Mouse (Mus musculus): ENCODE results near the gene Primpol. TPM values are rescaled to one million over a fixed set of nuclear protein-coding genes. Genes with fewer than 3 reads are reported as not detected.

Gene Primpol
- total and polyA plus RNA-seq, 2 experiments = 0.55 to 4.6 TPM

DNA sequence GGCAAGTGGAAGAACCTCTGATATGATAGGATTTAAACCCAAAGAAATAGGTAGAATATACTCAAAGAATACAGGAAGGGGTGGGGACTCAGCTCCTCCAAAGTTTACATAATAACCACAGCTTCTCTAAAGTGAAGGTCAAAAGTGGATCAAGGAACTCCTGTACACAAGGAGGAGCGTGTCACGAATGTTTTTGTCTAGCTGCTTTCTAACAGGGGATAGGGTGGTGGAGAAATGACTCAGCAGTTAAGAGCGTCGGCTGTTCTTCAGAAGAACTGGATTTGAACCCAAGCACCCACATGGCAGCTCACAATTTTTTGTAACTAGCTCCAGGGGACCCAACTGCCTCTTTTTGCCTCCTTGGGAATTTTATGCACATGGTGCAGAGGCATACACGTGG lies 22.8 kb upstream of the Primpol start:
- Histone ChIP-seq H3K9ac (ENCODE audit: low read depth, low read length) (no peak overlapping the region), H3K79me2 (ENCODE audit: control insufficient read depth, insufficient read depth, low read length) (no peaks in the 10 kb centered on the region), H3K36me3 (ENCODE audit: control insufficient read depth, insufficient read depth, low read length) (peaks cover 19% of the 10 kb centered on the region), H3K4me1 (ENCODE audit: control insufficient read depth, insufficient read depth, low read length) (peaks cover 3% of the 10 kb centered on the region; the same call in 1 of the 2 replicates), H3K27me3 (ENCODE audit: control insufficient read depth, insufficient read depth, low read length) (no peaks in the 10 kb centered on the region), H3K27ac (replicated peaks; ENCODE audit: insufficient read depth, low read depth, low read length) (0 out of 2 replicates have a peak overlapping the region, but pooled peaks have one; percentile 24), H3K4me3 (ENCODE audit: insufficient read depth, low read depth, low read length) (no peak overlapping the region)
- WGBS = 78% methylated on average over 5 of the region's 5 CpGs
- no peak for DNase-seq (ENCODE audit: extremely low read depth, low read depth, low spot score)
- TF ChIP-seq POLR2A (IDR thresholded peaks at IDR 0.05; ENCODE audit: extremely low read depth, insufficient read depth, low read length) (no peak), CTCF (IDR thresholded peaks at IDR 0.05; ENCODE audit: low read depth, low read length) (no peak)

DNA sequence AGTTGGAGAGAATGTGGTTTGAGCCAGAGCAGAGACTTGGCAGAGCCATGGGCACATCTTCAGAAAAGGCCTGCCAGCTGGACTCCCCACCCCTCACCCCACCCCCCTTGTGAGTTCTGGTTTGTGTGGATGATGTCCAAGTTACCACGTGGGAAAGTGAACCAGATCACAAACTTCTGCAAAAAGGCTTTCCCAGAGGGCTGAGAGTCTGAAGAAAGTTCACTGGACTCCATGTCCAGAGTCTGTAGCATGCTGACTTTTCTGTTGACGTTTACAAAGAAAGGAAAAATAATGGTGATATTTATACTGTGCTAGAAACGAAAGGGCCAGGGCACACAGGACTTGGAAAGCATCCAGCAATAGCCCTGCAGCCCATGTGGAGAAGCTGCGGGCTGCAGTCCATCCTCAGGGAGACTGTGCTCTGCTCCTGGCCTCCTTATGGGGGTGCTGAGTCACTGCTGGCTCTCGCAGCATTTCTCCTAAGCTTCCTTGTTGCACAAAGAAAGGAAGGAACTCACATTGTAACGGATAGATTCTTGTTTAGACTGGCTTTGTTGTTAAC lies 22.1 kb upstream of the Primpol start:
- H3K27me3 ChIP-seq (ENCODE audit: control insufficient read depth, insufficient read depth, low read length) = no peaks in the 10 kb centered on the region
- H3K4me1 ChIP-seq (ENCODE audit: control insufficient read depth, insufficient read depth, low read length) = peaks cover 3% of the 10 kb centered on the region; the same call in 1 of the 2 replicates
- 22% methylated on average over 6 of the region's 6 CpGs for WGBS
- 0 out of 2 replicates have a peak overlapping the region, but pooled peaks have one; percentile 6 for H3K27ac ChIP-seq (replicated peaks; ENCODE audit: insufficient read depth, low read depth, low read length)
- DNase-seq (ENCODE audit: extremely low read depth, low read depth, low spot score) = peak; percentile 89
- no peak overlapping the region for H3K4me3 ChIP-seq (ENCODE audit: insufficient read depth, low read depth, low read length)
- H3K9ac ChIP-seq (ENCODE audit: low read depth, low read length) = no peak overlapping the region
- TF ChIP-seq POLR2A (IDR thresholded peaks at IDR 0.05; ENCODE audit: extremely low read depth, insufficient read depth, low read length) (no peak), CTCF (IDR thresholded peaks at IDR 0.05; ENCODE audit: low read depth, low read length) (peak; percentile 15; the same call in 1 of the 2 replicates)
- no peaks in the 10 kb centered on the region for H3K79me2 ChIP-seq (ENCODE audit: control insufficient read depth, insufficient read depth, low read length)
- H3K36me3 ChIP-seq (ENCODE audit: control insufficient read depth, insufficient read depth, low read length) = peaks cover 20% of the 10 kb centered on the region

DNA sequence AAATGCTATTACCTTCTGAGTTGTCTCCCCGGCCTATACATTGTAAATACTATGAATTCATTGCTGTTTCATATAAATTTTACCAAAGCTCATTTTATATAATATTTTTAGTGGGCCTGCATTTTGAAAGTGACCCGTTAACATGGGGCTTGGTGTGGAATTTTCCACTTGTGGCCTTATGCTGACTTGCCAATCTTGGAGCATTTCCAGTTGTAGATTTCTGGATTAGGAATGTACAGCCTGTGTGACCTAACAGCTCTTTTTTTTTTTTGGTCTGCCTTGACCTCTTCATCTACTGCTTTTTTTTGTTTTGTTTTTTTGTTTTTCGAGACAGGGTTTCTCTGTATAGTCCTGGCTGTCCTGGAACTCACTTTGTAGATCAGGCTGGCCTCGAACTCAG lies 13.9 kb upstream of the Primpol start:
- Histone ChIP-seq H3K36me3 (ENCODE audit: control insufficient read depth, insufficient read depth, low read length) (peaks cover 20% of the 10 kb centered on the region), H3K4me3 (ENCODE audit: insufficient read depth, low read depth, low read length) (no peak overlapping the region), H3K27ac (replicated peaks; ENCODE audit: insufficient read depth, low read depth, low read length) (no peak overlapping the region), H3K4me1 (ENCODE audit: control insufficient read depth, insufficient read depth, low read length) (peaks cover 3% of the 10 kb centered on the region; the same call in 1 of the 2 replicates), H3K9ac (ENCODE audit: low read depth, low read length) (no peak overlapping the region), H3K79me2 (ENCODE audit: control insufficient read depth, insufficient read depth, low read length) (peaks cover 13% of the 10 kb centered on the region; the same call in 1 of the 2 replicates), H3K27me3 (ENCODE audit: control insufficient read depth, insufficient read depth, low read length) (no peaks in the 10 kb centered on the region)
- WGBS = 87% methylated on average over 4 of the region's 4 CpGs
- TF ChIP-seq POLR2A (IDR thresholded peaks at IDR 0.05; ENCODE audit: extremely low read depth, insufficient read depth, low read length) = no peak
- no peak for TF ChIP-seq CTCF (IDR thresholded peaks at IDR 0.05; ENCODE audit: low read depth, low read length)
- DNase-seq (ENCODE audit: extremely low read depth, low read depth, low spot score) = no peak

DNA sequence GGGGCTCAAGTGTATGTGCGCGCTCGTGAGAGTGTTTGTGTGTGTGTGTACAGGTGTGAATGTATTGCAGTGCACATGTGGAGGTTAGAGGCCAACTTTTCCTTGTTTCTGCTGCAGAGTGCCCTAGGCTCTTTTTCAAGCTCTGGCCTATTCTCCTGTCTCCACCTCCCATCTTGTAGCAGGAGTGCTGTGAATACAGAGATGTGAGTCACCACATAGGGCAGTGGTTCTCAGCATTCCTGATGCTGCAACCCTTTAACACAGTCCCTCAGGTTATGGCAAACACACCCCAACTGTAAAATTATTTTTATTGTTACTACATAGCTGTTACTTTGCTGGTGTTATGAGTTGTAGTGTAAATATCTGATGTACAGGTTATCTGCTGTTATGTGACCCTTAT lies 13.4 kb upstream of the Primpol start:
- Histone ChIP-seq H3K27ac (replicated peaks; ENCODE audit: insufficient read depth, low read depth, low read length) (no peak overlapping the region), H3K9ac (ENCODE audit: low read depth, low read length) (no peak overlapping the region), H3K79me2 (ENCODE audit: control insufficient read depth, insufficient read depth, low read length) (peaks cover 13% of the 10 kb centered on the region; the same call in 1 of the 2 replicates), H3K36me3 (ENCODE audit: control insufficient read depth, insufficient read depth, low read length) (peaks cover 19% of the 10 kb centered on the region), H3K27me3 (ENCODE audit: control insufficient read depth, insufficient read depth, low read length) (no peaks in the 10 kb centered on the region), H3K4me1 (ENCODE audit: control insufficient read depth, insufficient read depth, low read length) (peaks cover 5% of the 10 kb centered on the region; the same call in 1 of the 2 replicates), H3K4me3 (ENCODE audit: insufficient read depth, low read depth, low read length) (no peak overlapping the region)
- TF ChIP-seq CTCF (IDR thresholded peaks at IDR 0.05; ENCODE audit: low read depth, low read length) (no peak), POLR2A (IDR thresholded peaks at IDR 0.05; ENCODE audit: extremely low read depth, insufficient read depth, low read length) (no peak)
- 94% methylated on average over 3 of the region's 3 CpGs for WGBS
- DNase-seq (ENCODE audit: extremely low read depth, low read depth, low spot score) = no peak

DNA sequence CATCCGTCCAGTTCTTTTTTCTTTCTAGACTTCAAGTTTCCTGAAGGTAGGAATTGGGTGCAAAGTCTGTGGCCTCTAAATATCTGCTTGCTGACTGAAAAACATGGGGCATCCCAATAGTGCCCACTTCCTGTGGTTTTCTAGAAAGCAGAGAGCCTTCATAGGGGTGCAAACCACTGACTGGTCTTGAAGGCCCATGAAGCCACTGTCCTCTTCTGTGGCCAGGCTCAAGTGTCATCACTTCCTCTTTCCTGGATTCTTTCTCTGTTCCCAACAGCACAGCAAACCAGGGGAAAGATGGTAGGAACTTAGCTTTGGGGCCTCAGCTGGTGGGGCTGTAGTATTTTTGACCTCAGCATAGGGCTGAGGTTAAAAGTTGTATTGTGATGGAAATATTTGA lies 11.6 kb upstream of the Primpol start:
- no peak for DNase-seq (ENCODE audit: extremely low read depth, low read depth, low spot score)
- H3K36me3 ChIP-seq (ENCODE audit: control insufficient read depth, insufficient read depth, low read length) = peaks cover 10% of the 10 kb centered on the region
- 100% methylated on average over 1 of the region's 1 CpGs for WGBS

DNA sequence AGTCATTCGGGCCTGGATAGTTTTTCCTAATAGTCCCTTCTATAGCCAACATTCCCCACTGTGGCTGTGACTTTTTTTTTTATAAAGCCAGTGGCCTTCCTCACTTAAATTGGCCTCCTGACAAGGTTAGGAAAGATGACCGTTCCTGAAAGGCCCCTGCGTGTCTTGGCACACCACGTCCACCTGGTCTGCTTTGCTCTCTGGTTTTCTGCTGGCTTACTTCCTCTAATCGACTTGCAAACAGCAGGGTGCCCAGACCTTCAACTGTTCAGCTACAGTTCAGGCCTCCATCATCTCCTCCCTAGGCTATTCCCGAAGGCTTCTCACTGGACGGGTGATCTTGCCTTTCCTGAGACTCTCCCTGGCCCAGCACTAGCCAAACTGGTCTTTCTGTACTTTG lies 10.9 kb upstream of the Primpol start:
- WGBS = 70% methylated on average over 7 of the region's 7 CpGs
- Histone ChIP-seq H3K4me1 (ENCODE audit: control insufficient read depth, insufficient read depth, low read length) (peaks cover 5% of the 10 kb centered on the region; the same call in 1 of the 2 replicates), H3K9ac (ENCODE audit: low read depth, low read length) (no peak overlapping the region), H3K27me3 (ENCODE audit: control insufficient read depth, insufficient read depth, low read length) (no peaks in the 10 kb centered on the region), H3K4me3 (ENCODE audit: insufficient read depth, low read depth, low read length) (no peak overlapping the region), H3K79me2 (ENCODE audit: control insufficient read depth, insufficient read depth, low read length) (peaks cover 15% of the 10 kb centered on the region; the same call in 1 of the 2 replicates), H3K36me3 (ENCODE audit: control insufficient read depth, insufficient read depth, low read length) (peaks cover 6% of the 10 kb centered on the region), H3K27ac (replicated peaks; ENCODE audit: insufficient read depth, low read depth, low read length) (no peak overlapping the region)
- peak; percentile 18 for DNase-seq (ENCODE audit: extremely low read depth, low read depth, low spot score)
- TF ChIP-seq CTCF (IDR thresholded peaks at IDR 0.05; ENCODE audit: low read depth, low read length) (no peak), POLR2A (IDR thresholded peaks at IDR 0.05; ENCODE audit: extremely low read depth, insufficient read depth, low read length) (no peak)

More for the DNA sequence above, 11.6 kb upstream of the Primpol start:
- H3K27me3 ChIP-seq (ENCODE audit: control insufficient read depth, insufficient read depth, low read length) = no peaks in the 10 kb centered on the region
- H3K9ac ChIP-seq (ENCODE audit: low read depth, low read length) = no peak overlapping the region
- TF ChIP-seq POLR2A (IDR thresholded peaks at IDR 0.05; ENCODE audit: extremely low read depth, insufficient read depth, low read length) (no peak), CTCF (IDR thresholded peaks at IDR 0.05; ENCODE audit: low read depth, low read length) (no peak)
- no peak overlapping the region for H3K27ac ChIP-seq (replicated peaks; ENCODE audit: insufficient read depth, low read depth, low read length)
- no peak overlapping the region for H3K4me3 ChIP-seq (ENCODE audit: insufficient read depth, low read depth, low read length)
- H3K79me2 ChIP-seq (ENCODE audit: control insufficient read depth, insufficient read depth, low read length) = peaks cover 15% of the 10 kb centered on the region; the same call in 1 of the 2 replicates
- H3K4me1 ChIP-seq (ENCODE audit: control insufficient read depth, insufficient read depth, low read length) = peaks cover 5% of the 10 kb centered on the region; the same call in 1 of the 2 replicates
